Mouse (Mus musculus) liver, adult 2 months (tissue): ENCODE measurements at regions not wholly inside any gene's neighbourhood (a gene's known extent, or its start where the extent isn't known, plus 50 kb on each side); places are given as distances from the start of the nearest gene placed in this dataset.

Experiments
- CTCF ChIP-seq: fragments of 200-500 bp; IDR thresholded peaks from 2 replicates; pipeline ENCODE4 v1.5.1; 2011; ENCODE audit warnings: low read depth, low read length, control low read depth
- POLR2A ChIP-seq: fragments of 200-500 bp; IDR thresholded peaks from 2 replicates; pipeline ENCODE4 v1.6.1; 2011; ENCODE audit warnings: low read length, control low read depth; ENCODE audit not compliant: insufficient read depth; ENCODE audit errors: extremely low read depth

DNA sequence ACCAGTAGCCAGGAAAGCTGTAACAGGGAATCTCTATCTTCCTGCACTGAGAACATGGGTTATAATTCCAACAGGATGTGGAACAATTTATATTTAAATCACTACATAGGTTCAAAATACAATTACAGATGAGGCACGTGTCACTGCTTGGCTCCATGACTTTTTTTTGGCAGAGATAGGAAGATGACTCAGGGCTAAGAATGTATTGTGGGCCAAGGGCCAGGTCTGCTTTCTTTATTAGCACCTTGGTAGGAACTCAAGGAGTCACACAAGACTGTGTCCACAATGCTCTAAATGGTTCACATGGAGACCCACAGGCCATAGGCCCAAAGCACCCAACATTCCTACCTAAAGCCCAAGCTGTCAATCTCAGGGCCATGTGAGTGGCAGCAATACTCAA is 344.0 kb upstream of the Nmur2 start:
- TF ChIP-seq CTCF, result no peak
- TF ChIP-seq POLR2A, result no peak
